Mouse (Mus musculus) T-cell, adult 66 days (primary cell): ENCODE data around the gene Tas2r121. TPM values are rescaled to one million over a fixed set of nuclear protein-coding genes. Genes with fewer than 3 reads are reported as not detected.

ENCODE experiments used
- total RNA-seq, 2 experiments: library from RNA; stranded (reverse); gene quantifications; 3 replicates in 1 of 2; 4 replicates in 1 of 2; pipeline ENCODE4 v1.2.4; 2023

Tas2r121 gene
- total RNA-seq, result not detected

GRCm38 (mm10) chr6:132700907-132701306 lies at the start of gene Tas2r121:
TSS of gene Tas2r121 (minus strand) at chr6:132701007.

GRCm38 (mm10) chr6:132737935-132738334 lies 37.1 kb upstream of the Tas2r121 start, which contains the start of gene Tas2r115:
TSS of gene Tas2r115 (minus strand) at chr6:132738035.

GRCm38 (mm10) chr6:132711828-132712227 lies 11.0 kb upstream of the Tas2r121 start, which contains the start of gene Tas2r122:
TSS of gene Tas2r122 (minus strand) at chr6:132711928.

GRCm38 (mm10) chr6:132656653-132657052 lies 44.2 kb downstream of the Tas2r121 start, which contains the start of gene Tas2r120:
TSS of gene Tas2r120 (plus strand) at chr6:132656953.

GRCm38 (mm10) chr6:132651426-132651825 lies 49.4 kb downstream of the Tas2r121 start, which contains the start of gene A630073D07Rik:
TSS of gene A630073D07Rik (minus strand) at chr6:132651526.

Other genes starting within 250 kb of the Tas2r121 start
- gene Prh1, start 131.2 kb downstream of the Tas2r121 start, total RNA-seq, result not detected
- not detected for gene Prp2, start 105.1 kb downstream of the Tas2r121 start, total RNA-seq
- gene A630073D07Rik, start 49.5 kb downstream of the Tas2r121 start, total RNA-seq, result not detected
- not detected for gene Tas2r120, start 44.1 kb downstream of the Tas2r121 start, total RNA-seq
- not detected for gene Tas2r122, start 10.9 kb upstream of the Tas2r121 start, total RNA-seq
- gene Tas2r115, start 37.0 kb upstream of the Tas2r121 start, total RNA-seq, result not detected
- not detected for gene Tas2r124, start 53.7 kb upstream of the Tas2r121 start, total RNA-seq
- gene Tas2r102, start 61.1 kb upstream of the Tas2r121 start, total RNA-seq, result not detected
- gene Tas2r136, start 77.2 kb upstream of the Tas2r121 start, total RNA-seq, result not detected
- not detected for gene Tas2r117, start 101.8 kb upstream of the Tas2r121 start, total RNA-seq
- gene Tas2r123, start 146.1 kb upstream of the Tas2r121 start, total RNA-seq, result not detected
- gene Tas2r116, start 154.4 kb upstream of the Tas2r121 start, total RNA-seq, result not detected
- not detected for gene Tas2r110, start 167.0 kb upstream of the Tas2r121 start, total RNA-seq
- not detected for gene Tas2r113, start 192.0 kb upstream of the Tas2r121 start, total RNA-seq
- gene Tas2r125, start 208.6 kb upstream of the Tas2r121 start, total RNA-seq, result not detected